Mouse (Mus musculus): Measurements from ENCODE around the gene Sfrp2.

Sfrp2 gene

GRCm38 (mm10) chr3:83771160-83771869 lies 5.2 kb downstream of the Sfrp2 start:
- DNase-seq (ENCODE audit: low spot score in 2 of 2) = no peak

GRCm38 (mm10) chr3:83773281-83773680 lies 7.2 kb downstream of the Sfrp2 start:
- no peak for DNase-seq (ENCODE audit: low spot score in 2 of 2)

GRCm38 (mm10) chr3:83775403-83775802 lies 9.3 kb downstream of the Sfrp2 start:
- no peak for DNase-seq (ENCODE audit: low spot score in 2 of 2)

GRCm38 (mm10) chr3:83781460-83782222 lies 15.5 kb downstream of the Sfrp2 start:
- DNase-seq (ENCODE audit: low spot score in 2 of 2) = no peak

GRCm38 (mm10) chr3:83783716-83784469 lies 17.8 kb downstream of the Sfrp2 start:
- DNase-seq (ENCODE audit: low spot score in 2 of 2) = no peak

- DNase-seq (ENCODE audit: low spot score in 2 of 2) = no peak
Observed at GRCm38 (mm10) chr3:83784726-83785125, 18.6 kb downstream of the Sfrp2 start.

GRCm38 (mm10) chr3:83787086-83787485 lies 21.0 kb downstream of the Sfrp2 start:
- no peak for DNase-seq (ENCODE audit: low spot score in 2 of 2)

GRCm38 (mm10) chr3:83787776-83788305 lies 21.7 kb downstream of the Sfrp2 start:
- DNase-seq (ENCODE audit: low spot score in 2 of 2) = no peak

- DNase-seq (ENCODE audit: low spot score in 2 of 2) = no peak
Observed at GRCm38 (mm10) chr3:83789651-83790451, 23.7 kb downstream of the Sfrp2 start.

GRCm38 (mm10) chr3:83791444-83791843 lies 25.3 kb downstream of the Sfrp2 start:
- no peak for DNase-seq (ENCODE audit: low spot score in 2 of 2)

GRCm38 (mm10) chr3:83797098-83797497 lies 31.0 kb downstream of the Sfrp2 start:
- DNase-seq (ENCODE audit: low spot score in 2 of 2) = no peak

GRCm38 (mm10) chr3:83797828-83798227 lies 31.7 kb downstream of the Sfrp2 start:
- DNase-seq (ENCODE audit: low spot score in 2 of 2) = peak; percentile 14 to 45

GRCm38 (mm10) chr3:83799486-83799885 lies 33.4 kb downstream of the Sfrp2 start:
- DNase-seq (ENCODE audit: low spot score in 2 of 2) = no peak

GRCm38 (mm10) chr3:83801649-83802155 lies 35.6 kb downstream of the Sfrp2 start:
- DNase-seq (ENCODE audit: low spot score in 2 of 2) = no peak

GRCm38 (mm10) chr3:83808483-83808882 lies 42.4 kb downstream of the Sfrp2 start:
- DNase-seq (ENCODE audit: low spot score in 2 of 2) = no peak

GRCm38 (mm10) chr3:83811987-83812386 lies 45.9 kb downstream of the Sfrp2 start:
- DNase-seq (ENCODE audit: low spot score in 2 of 2) = no peak

- no peak for DNase-seq (ENCODE audit: low spot score in 2 of 2)
Observed at GRCm38 (mm10) chr3:83812863-83813262, 46.7 kb downstream of the Sfrp2 start.

- DNase-seq (ENCODE audit: low spot score in 2 of 2) = no peak
Observed at GRCm38 (mm10) chr3:83816372-83816925, 50.3 kb downstream of the Sfrp2 start.

GRCm38 (mm10) chr3:83823774-83824173 lies 57.7 kb downstream of the Sfrp2 start:
- no peak for DNase-seq (ENCODE audit: low spot score in 2 of 2)

Data from frontal cortex, postnatal 14 days (tissue).